Mouse (Mus musculus): ENCODE results near the gene C130074G19Rik. TPM values are rescaled to one million over a fixed set of nuclear protein-coding genes. Genes with fewer than 3 reads are reported as not detected.

Gene C130074G19Rik
- total RNA-seq, 2 experiments from 2014 or later, result 25.9 to 31.8 TPM

- no peak for DNase-seq
- intact Hi-C loops (cut with DNase I; ENCODE audit: low total_unique reads), result no loop called here
Measured at GRCm38 (mm10) chr1:184846973-184847372, 36.0 kb downstream of the C130074G19Rik start.

GRCm38 (mm10) chr1:184846092-184846750 lies 36.8 kb downstream of the C130074G19Rik start, which contains the start of gene Marc2:
Marc2 (minus strand) TSS chr1:184846451.
- intact Hi-C loops (cut with DNase I; ENCODE audit: low total_unique reads), result no loop called here
- DNase-seq, result no peak

- DNase-seq, result peak; percentile 93
- intact Hi-C loops (cut with DNase I; ENCODE audit: low total_unique reads), result no loop called here
Measured at GRCm38 (mm10) chr1:184845111-184846071, 37.6 kb downstream of the C130074G19Rik start.

- intact Hi-C loops (cut with DNase I; ENCODE audit: low total_unique reads), result no loop called here
- DNase-seq, result no peak
Measured at GRCm38 (mm10) chr1:184844326-184845066, 38.5 kb downstream of the C130074G19Rik start.

DNA sequence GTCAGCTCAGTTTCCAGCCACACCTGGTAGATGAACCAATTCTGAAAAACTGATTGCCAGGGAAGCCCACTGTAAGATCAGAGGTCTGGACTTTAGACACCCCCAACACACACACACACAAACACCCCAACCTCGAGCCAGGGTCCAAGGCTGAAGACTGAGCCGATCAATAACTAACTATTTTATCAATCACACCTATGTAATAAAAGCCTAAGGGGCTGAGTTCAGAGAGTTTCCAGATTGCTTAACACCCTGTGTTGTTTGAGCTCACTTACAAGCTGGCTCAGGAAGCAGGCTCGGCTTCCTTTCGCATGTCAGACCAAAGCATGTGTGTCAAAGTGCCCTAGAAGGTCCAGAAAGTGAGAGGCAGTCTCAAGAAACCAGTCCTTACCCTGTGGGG lies 45.4 kb downstream of the C130074G19Rik start:
- intact Hi-C loops (cut with DNase I; ENCODE audit: low total_unique reads), result no loop called here
- DNase-seq, result no peak

DNA sequence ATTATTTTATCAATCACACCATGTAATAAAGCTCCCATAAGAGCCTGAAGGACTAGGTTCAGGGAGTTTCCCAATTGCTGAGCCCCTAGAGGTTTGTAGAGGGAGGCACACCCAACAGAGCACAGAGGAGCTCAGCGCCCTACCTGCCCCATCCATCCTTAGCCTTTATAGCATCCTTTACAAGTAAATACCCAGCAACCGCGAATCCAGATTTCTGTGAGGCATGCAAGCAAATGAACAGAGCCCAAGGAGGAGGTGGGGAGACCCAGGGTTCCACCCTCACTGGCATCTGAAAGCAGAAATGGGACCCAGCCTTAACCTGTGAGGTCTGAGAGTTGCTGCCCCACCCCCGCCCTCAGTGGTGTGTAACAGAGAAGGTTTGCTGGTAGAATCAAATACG lies 46.7 kb downstream of the C130074G19Rik start:
- no peak for DNase-seq
- intact Hi-C loops (cut with DNase I; ENCODE audit: low total_unique reads), result no loop called here

DNA sequence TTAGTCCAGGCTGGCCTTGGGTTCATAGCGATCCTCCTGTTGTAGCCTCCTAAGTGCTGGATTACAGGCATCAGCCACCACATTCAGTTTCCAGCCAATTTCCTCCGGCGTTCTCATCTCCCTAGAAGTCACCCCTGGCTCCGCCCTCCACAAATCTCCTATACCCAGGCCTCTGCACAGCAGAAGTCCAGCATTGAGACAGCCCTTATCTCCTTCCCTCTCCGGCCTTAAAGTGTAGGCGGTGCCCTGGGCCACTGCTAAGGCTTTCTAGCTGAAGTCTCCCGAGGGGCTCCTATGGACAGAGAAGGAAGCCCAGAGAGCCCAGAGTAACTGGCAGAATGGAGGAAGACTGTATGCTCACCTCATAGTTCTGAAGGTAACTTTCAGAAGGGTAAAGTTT lies 49.5 kb downstream of the C130074G19Rik start:
- DNase-seq, result no peak
- intact Hi-C loops (cut with DNase I; ENCODE audit: low total_unique reads), result no loop called here

DNA sequence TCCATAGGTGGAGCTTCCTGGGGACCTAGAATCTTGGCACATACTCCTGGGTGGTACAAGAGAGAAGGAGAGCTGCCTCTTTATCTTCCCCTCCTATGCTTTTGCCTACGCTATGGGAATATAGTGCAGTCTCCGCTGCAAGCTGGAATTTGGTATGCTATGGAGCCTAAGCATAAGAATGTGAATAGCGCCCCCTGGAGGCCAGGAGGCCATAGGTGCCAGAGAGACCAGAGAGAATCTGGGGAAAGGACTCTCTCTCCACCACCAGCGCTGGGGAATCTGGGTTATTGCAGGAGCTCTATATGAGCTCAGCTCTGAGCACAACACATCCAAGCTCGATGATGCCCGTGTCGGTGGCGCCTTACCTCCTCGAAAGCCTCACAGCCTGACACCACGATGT lies 50.8 kb downstream of the C130074G19Rik start:
- intact Hi-C loops (cut with DNase I; ENCODE audit: low total_unique reads), result no loop called here
- DNase-seq, result no peak

DNA sequence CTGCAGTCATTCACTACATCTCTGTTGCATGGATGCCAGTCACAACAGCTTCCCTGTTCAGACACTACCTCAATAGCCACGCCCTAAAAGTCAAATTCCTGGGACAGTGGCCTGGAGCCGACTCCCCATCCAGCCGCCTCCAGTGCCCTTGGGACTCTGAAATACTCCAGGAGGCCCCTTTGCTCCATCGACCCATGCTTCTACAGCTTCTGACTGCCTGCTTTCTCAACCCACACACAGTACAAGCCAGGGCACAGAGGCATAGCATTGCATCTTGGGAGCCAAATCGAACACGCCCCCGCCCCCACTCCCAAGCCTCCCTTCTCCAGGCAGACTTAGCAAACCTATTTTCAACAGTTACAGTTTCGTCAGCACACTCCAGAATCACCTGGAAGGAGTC lies 53.1 kb downstream of the C130074G19Rik start:
- no peak for DNase-seq
- intact Hi-C loops (cut with DNase I; ENCODE audit: low total_unique reads), result no loop called here

GRCm38 (mm10) chr1:184827175-184827701 lies 55.8 kb downstream of the C130074G19Rik start:
- no peak for DNase-seq
- intact Hi-C loops (cut with DNase I; ENCODE audit: low total_unique reads), result no loop called here

GRCm38 (mm10) chr1:184825093-184825492 lies 57.9 kb downstream of the C130074G19Rik start:
- intact Hi-C loops (cut with DNase I; ENCODE audit: low total_unique reads), result no loop called here
- DNase-seq, result peak; percentile 36

DNA sequence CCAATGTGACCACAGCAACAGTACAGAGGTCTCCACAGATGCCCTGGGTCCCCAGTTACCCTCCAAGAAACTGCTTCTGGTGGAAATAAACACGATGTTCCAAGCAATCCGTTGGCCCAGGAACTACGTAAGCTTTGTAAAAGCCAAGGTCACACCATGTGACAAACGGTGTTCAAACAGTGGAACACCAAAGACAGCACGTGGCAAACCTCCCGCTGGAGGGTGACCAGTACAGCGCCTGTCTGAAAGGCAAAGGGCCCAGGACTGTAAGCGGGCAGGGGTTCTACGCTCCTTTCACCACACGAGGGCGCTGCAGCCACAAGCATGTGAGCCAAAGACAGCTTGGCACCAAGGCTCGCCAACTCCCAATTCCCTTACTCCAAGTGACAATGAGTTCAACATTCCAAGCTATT lies 58.6 kb downstream of the C130074G19Rik start:
- peak; percentile 92 for DNase-seq
- intact Hi-C loops (cut with DNase I; ENCODE audit: low total_unique reads), result no loop called here

GRCm38 (mm10) chr1:184822678-184823077 lies 60.3 kb downstream of the C130074G19Rik start:
- peak; percentile 29 for DNase-seq
- intact Hi-C loops (cut with DNase I; ENCODE audit: low total_unique reads), result no loop called here

Small RNA genes lying within 50 kb of the gene (microRNA-seq; reads per million reads assigned to microRNA genes)
- 130 to 150 reads per million in 2 experiments for gene Mir1981

Other genes starting within 250 kb of the C130074G19Rik start
- gene Hlx, start 150.6 kb downstream of the C130074G19Rik start, total RNA-seq (2021), result 10 to 100 TPM; 22.9 to 24.1 TPM
- under 1 TPM in 1 of 2 experiments, not detected in 1; 0.13 TPM for gene Marc1, start 71.9 kb downstream of the C130074G19Rik start, total RNA-seq (2021)
- 100 to 1,000 TPM; 136 to 145 TPM for gene Marc2, start 36.8 kb downstream of the C130074G19Rik start, total RNA-seq (2021)
- 1 to 10 TPM; 3.4 to 4.4 TPM for gene Mark1, start 116.4 kb upstream of the C130074G19Rik start, total RNA-seq (2021)

Measured in gastrocnemius, postnatal 14 days (tissue).